Mouse (Mus musculus): ENCODE measurements around the gene Brd3os. TPM values are rescaled to one million over a fixed set of nuclear protein-coding genes. Genes with fewer than 3 reads are reported as not detected.
A peak's percentile ranks its signal among the peaks of the same experiment; 100 is the strongest.

Gene Brd3os
- polyA plus RNA-seq, 1 experiment, result 10.6 TPM

- no peak for TF ChIP-seq CTCF (IDR thresholded peaks at IDR 0.05; ENCODE audit: insufficient read depth, low read length)
- 20% methylated on average over 4 of the region's 4 CpGs for WGBS
- Histone ChIP-seq H3K4me3 (replicated peaks; ENCODE audit: extremely low read depth, low read depth, low read length) (peak overlapping the region; percentile 11), H3K4me1 (ENCODE audit: control insufficient read depth, insufficient read depth, low read length) (peaks cover 14% of the 10 kb centered on the region)
- DNase-seq, result no peak
These were observed 31.8 kb downstream of the Brd3os start for GRCm38 (mm10) chr2:27473911-27474310.

GRCm38 (mm10) chr2:27474621-27475484 lies 32.7 kb downstream of the Brd3os start:
- TF ChIP-seq CTCF (IDR thresholded peaks at IDR 0.05; ENCODE audit: insufficient read depth, low read length) (no peak), POLR2A (IDR thresholded peaks at IDR 0.05; ENCODE audit: borderline replicate concordance, extremely low read depth, low read depth, low read length) (no peak)
- Histone ChIP-seq H3K4me3 (replicated peaks; ENCODE audit: extremely low read depth, low read depth, low read length) (peak overlapping the region; percentile 93), H3K4me1 (ENCODE audit: control insufficient read depth, insufficient read depth, low read length) (peaks cover 14% of the 10 kb centered on the region)
- WGBS, result under 1% methylated on average over 84 of the region's 84 CpGs
- peak; percentile 58 for DNase-seq

GRCm38 (mm10) chr2:27475495-27476302 lies 33.6 kb downstream of the Brd3os start:
- DNase-seq, result peak; percentile 86
- WGBS, result under 1% methylated on average over 96 of the region's 96 CpGs
- H3K4me3 ChIP-seq (replicated peaks; ENCODE audit: extremely low read depth, low read depth, low read length), result peak overlapping the region; percentile 93
- TF ChIP-seq CTCF (IDR thresholded peaks at IDR 0.05; ENCODE audit: insufficient read depth, low read length), result no peak
- peak; percentile 86; the same call in 1 of the 2 replicates for TF ChIP-seq POLR2A (IDR thresholded peaks at IDR 0.05; ENCODE audit: borderline replicate concordance, extremely low read depth, low read depth, low read length)
- H3K4me1 ChIP-seq (ENCODE audit: control insufficient read depth, insufficient read depth, low read length), result peaks cover 10% of the 10 kb centered on the region

GRCm38 (mm10) chr2:27476303-27477192 lies 34.4 kb downstream of the Brd3os start:
- DNase-seq, result no peak

GRCm38 (mm10) chr2:27479821-27480220 lies 37.7 kb downstream of the Brd3os start:
- WGBS, result 53% methylated on average over 4 of the region's 4 CpGs
- no peak for DNase-seq

More at GRCm38 (mm10) chr2:27476303-27477192, 34.4 kb downstream of the Brd3os start:
- Histone ChIP-seq H3K4me1 (ENCODE audit: control insufficient read depth, insufficient read depth, low read length) (peaks cover 10% of the 10 kb centered on the region), H3K4me3 (replicated peaks; ENCODE audit: extremely low read depth, low read depth, low read length) (peak overlapping the region; percentile 68)
- 24% methylated on average over 11 of the region's 11 CpGs for WGBS
- no peak for TF ChIP-seq CTCF (IDR thresholded peaks at IDR 0.05; ENCODE audit: insufficient read depth, low read length)
- TF ChIP-seq POLR2A (IDR thresholded peaks at IDR 0.05; ENCODE audit: borderline replicate concordance, extremely low read depth, low read depth, low read length), result 0 out of 2 replicates have a peak, but pooled peaks have one; percentile 0

GRCm38 (mm10) chr2:27480367-27480766 lies 38.2 kb downstream of the Brd3os start:
- no peak for DNase-seq
- no peaks in the 10 kb centered on the region for H3K4me1 ChIP-seq (ENCODE audit: control insufficient read depth, insufficient read depth, low read length)
- 71% methylated on average over 4 of the region's 4 CpGs for WGBS
- no peak overlapping the region for H3K4me3 ChIP-seq (replicated peaks; ENCODE audit: extremely low read depth, low read depth, low read length)
- no peak for TF ChIP-seq POLR2A (IDR thresholded peaks at IDR 0.05; ENCODE audit: borderline replicate concordance, extremely low read depth, low read depth, low read length)
- TF ChIP-seq CTCF (IDR thresholded peaks at IDR 0.05; ENCODE audit: insufficient read depth, low read length), result no peak

More at GRCm38 (mm10) chr2:27479821-27480220, 37.7 kb downstream of the Brd3os start:
- no peak overlapping the region for H3K4me3 ChIP-seq (replicated peaks; ENCODE audit: extremely low read depth, low read depth, low read length)
- TF ChIP-seq CTCF (IDR thresholded peaks at IDR 0.05; ENCODE audit: insufficient read depth, low read length) (no peak), POLR2A (IDR thresholded peaks at IDR 0.05; ENCODE audit: borderline replicate concordance, extremely low read depth, low read depth, low read length) (no peak)
- no peaks in the 10 kb centered on the region for H3K4me1 ChIP-seq (ENCODE audit: control insufficient read depth, insufficient read depth, low read length)

- Histone ChIP-seq H3K4me3 (replicated peaks; ENCODE audit: extremely low read depth, low read depth, low read length) (no peak overlapping the region), H3K4me1 (ENCODE audit: control insufficient read depth, insufficient read depth, low read length) (no peaks in the 10 kb centered on the region)
- TF ChIP-seq CTCF (IDR thresholded peaks at IDR 0.05; ENCODE audit: insufficient read depth, low read length) (no peak), POLR2A (IDR thresholded peaks at IDR 0.05; ENCODE audit: borderline replicate concordance, extremely low read depth, low read depth, low read length) (no peak)
- WGBS, result 59% methylated on average over 7 of the region's 7 CpGs
- no peak for DNase-seq
These were observed 40.2 kb downstream of the Brd3os start for GRCm38 (mm10) chr2:27482265-27482861.

GRCm38 (mm10) chr2:27486725-27487124 lies 44.6 kb downstream of the Brd3os start:
- H3K4me1 ChIP-seq (ENCODE audit: control insufficient read depth, insufficient read depth, low read length), result no peaks in the 10 kb centered on the region
- H3K4me3 ChIP-seq (replicated peaks; ENCODE audit: extremely low read depth, low read depth, low read length), result no peak overlapping the region
- DNase-seq, result no peak
- 50% methylated on average over 4 of the region's 4 CpGs for WGBS
- TF ChIP-seq POLR2A (IDR thresholded peaks at IDR 0.05; ENCODE audit: borderline replicate concordance, extremely low read depth, low read depth, low read length), result no peak
- TF ChIP-seq CTCF (IDR thresholded peaks at IDR 0.05; ENCODE audit: insufficient read depth, low read length), result no peak

Data from lung, adult 2 months (tissue).